Mouse (Mus musculus): ENCODE results near the gene Olfr1301. TPM values are rescaled to one million over a fixed set of nuclear protein-coding genes. Genes with fewer than 3 reads are reported as not detected.

Olfr1301 gene
- not detected for polyA plus RNA-seq (2017; shearing (Covaris generic))

DNA sequence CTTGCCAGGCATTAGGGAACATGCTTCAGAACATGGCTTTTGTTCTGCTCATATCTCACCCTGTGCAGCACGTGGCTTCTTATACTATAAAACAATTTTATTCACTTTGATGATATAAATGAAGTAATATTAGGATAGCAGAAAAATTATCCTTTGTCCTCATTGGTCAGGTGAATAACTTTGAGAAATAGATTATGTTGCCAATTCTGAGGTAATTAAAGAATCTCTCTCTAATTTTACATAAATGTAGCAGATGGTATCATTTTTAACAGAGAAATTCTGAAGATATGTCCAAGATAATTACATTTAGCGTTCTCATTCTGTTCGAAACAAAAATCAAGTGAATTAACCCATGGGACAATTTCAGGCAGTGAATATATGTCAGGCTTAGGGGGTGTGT lies at the start of gene Olfr1301:
Gene Olfr1301, plus strand, starts transcription at position 301 of the 400 bp plus-strand sequence.

DNA sequence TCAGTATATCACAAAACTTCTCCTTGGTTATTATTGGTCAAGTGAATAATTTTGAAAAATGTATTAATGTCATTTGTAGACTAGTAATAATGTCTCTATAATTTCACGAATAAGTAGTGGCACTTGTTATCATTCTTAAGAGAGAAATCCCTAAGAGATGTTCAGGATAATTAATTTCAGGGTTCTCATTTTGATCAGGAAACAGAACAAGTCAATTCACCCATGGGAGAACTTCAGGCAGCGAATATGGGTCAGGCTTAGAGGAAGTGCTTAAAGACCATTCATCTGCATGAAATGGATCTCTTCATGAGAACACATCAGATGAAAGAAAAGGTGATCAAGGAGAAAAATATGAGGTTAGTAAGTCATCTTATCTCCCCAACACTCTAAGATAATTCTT lies 26.3 kb downstream of the Olfr1301 start, which contains the start of gene Olfr1302:
Gene Olfr1302, plus strand, starts transcription at position 301 of the 400 bp plus-strand sequence.

Other genes starting within 250 kb of the Olfr1301 start
- gene Olfr1293-ps, start 225.8 kb upstream of the Olfr1301 start, polyA plus RNA-seq (2017; shearing (Covaris generic)) = not detected
- gene Olfr1294, start 210.7 kb upstream of the Olfr1301 start, polyA plus RNA-seq (2017; shearing (Covaris generic)) = not detected
- gene Olfr1295, start 181.3 kb upstream of the Olfr1301 start, polyA plus RNA-seq (2017; shearing (Covaris generic)) = not detected
- not detected for gene Olfr1297, start 124.5 kb upstream of the Olfr1301 start, polyA plus RNA-seq (2017; shearing (Covaris generic))
- gene Olfr1298, start 101.8 kb upstream of the Olfr1301 start, polyA plus RNA-seq (2017; shearing (Covaris generic)) = not detected
- gene Olfr1299, start 89.6 kb upstream of the Olfr1301 start, polyA plus RNA-seq (2017; shearing (Covaris generic)) = not detected
- gene Olfr1302, start 26.4 kb downstream of the Olfr1301 start, polyA plus RNA-seq (2017; shearing (Covaris generic)) = not detected
- gene Olfr1303, start 69.3 kb downstream of the Olfr1301 start, polyA plus RNA-seq (2017; shearing (Covaris generic)) = not detected
- not detected for gene Olfr1305, start 126.1 kb downstream of the Olfr1301 start, polyA plus RNA-seq (2017; shearing (Covaris generic))
- not detected for gene Olfr1306, start 165.3 kb downstream of the Olfr1301 start, polyA plus RNA-seq (2017; shearing (Covaris generic))
- 0.09 TPM for gene Olfr1307, start 198.4 kb downstream of the Olfr1301 start, polyA plus RNA-seq (2017; shearing (Covaris generic))
- not detected for gene Olfr1308, start 213.9 kb downstream of the Olfr1301 start, polyA plus RNA-seq (2017; shearing (Covaris generic))
- not detected for gene Olfr1309, start 239.3 kb downstream of the Olfr1301 start, polyA plus RNA-seq (2017; shearing (Covaris generic))

All from effector memory CD4-positive, alpha-beta T cell, adult 7 months (primary cell).